Mouse (Mus musculus): ENCODE data around the gene Gm10139. TPM values are rescaled to one million over a fixed set of nuclear protein-coding genes. Genes with fewer than 3 reads are reported as not detected.
"Not testable (repeated sequence)": the region's sequence is repeated elsewhere in the genome, so short reads cannot be mapped to it uniquely, and the experiment has no call there.

Gm10139 gene
- not detected in 2 replicates for polyA plus RNA-seq (2012; rRNA removed)

DNA sequence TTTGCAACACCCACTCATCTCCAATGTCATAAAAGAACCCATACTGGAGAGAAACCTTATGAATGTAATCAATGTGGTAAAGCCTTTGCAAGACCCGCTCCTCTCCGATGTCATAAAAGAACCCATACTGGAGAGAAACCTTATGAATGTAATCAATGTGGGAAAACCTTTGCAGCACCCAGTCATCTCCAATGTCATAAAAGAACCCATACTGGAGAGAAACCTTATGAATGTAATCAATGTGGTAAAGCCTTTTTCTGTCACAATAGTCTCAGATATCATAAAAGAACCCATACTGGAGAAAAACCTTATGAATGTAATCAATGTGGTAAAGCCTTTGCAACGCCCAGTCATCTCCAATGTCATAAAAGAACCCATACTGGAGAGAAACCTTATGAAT is at the start of gene Gm10139:
Gene Gm10139 (plus strand): TSS at position 301 of the 400 bp plus-strand sequence.
- DNase-seq; H3K4me3 ChIP-seq (replicated peaks; ENCODE audit: insufficient read depth, low read depth, low read length); H3K27me3 ChIP-seq (ENCODE audit: control insufficient read depth, insufficient read depth, low read length); H3K27ac ChIP-seq (ENCODE audit: insufficient read depth, low read length); H3K4me1 ChIP-seq (ENCODE audit: control insufficient read depth, insufficient read depth, low read length): not testable (repeated sequence)
- 55% methylated on average over 1 of the region's 3 CpGs for WGBS

DNA sequence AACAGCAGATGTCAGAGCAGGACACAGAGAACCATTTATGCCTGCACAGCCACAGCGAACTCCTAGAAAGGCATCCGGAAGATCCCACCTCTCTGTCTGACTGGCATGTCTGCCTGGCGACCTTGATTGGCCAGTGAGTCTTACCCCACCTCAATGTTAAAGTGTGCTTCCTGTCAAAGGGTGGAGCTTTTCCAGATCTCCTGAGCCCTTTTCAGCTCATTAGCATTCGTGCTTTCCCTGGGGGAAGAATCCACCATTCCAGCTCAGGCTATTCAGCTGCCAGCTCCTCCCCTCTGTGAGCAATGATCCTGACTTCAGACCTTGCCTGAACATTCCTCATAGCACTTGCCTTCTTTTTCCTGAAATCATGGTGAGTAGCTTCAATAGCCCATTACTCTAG is 45.2 kb downstream of the Gm10139 start:
- H3K4me1 ChIP-seq (ENCODE audit: control insufficient read depth, insufficient read depth, low read length); H3K27ac ChIP-seq (ENCODE audit: insufficient read depth, low read length); H3K27me3 ChIP-seq (ENCODE audit: control insufficient read depth, insufficient read depth, low read length); DNase-seq; H3K4me3 ChIP-seq (replicated peaks; ENCODE audit: insufficient read depth, low read depth, low read length): not testable (repeated sequence)
- 80% methylated on average over 4 of the region's 4 CpGs for WGBS

Other genes starting within 250 kb of the Gm10139 start
- 39.6 and 40.5 TPM in 2 replicates for gene Zfp369, start 233.9 kb upstream of the Gm10139 start, polyA plus RNA-seq (2012; rRNA removed)

Measured in cerebellum, adult 2 months (tissue).